Mouse (Mus musculus) spleen, postnatal 36 days (tissue): ENCODE results near the gene Fgf5.

Experiments used
- DNase-seq, 2 experiments: peaks; one replicate each; pipeline ENCODE4 v3.0.0; 2022; ENCODE audit warnings: low spot score in 2 of 2, mixed read lengths in 1 of 2

Fgf5 gene

GRCm38 (mm10) chr5:98300079-98300478, 46.1 kb downstream of the Fgf5 start:
- no peak for DNase-seq

GRCm38 (mm10) chr5:98305673-98306072, 51.7 kb downstream of the Fgf5 start:
- no peak for DNase-seq

- DNase-seq = no peak
Observed at GRCm38 (mm10) chr5:98306528-98306927, 52.5 kb downstream of the Fgf5 start.

GRCm38 (mm10) chr5:98326625-98327024, 72.6 kb downstream of the Fgf5 start:
- DNase-seq = no peak
